Mouse (Mus musculus) liver, postnatal 0 days (tissue): ENCODE results near the gene Uvssa.

Experiments used
- CTCF ChIP-seq: sonication (generic); IDR thresholded peaks from 2 replicates; pipeline ENCODE4 v1.5.1; 2016; ENCODE audit warnings: antibody characterized with exemption, low read depth
- EP300 ChIP-seq: IDR thresholded peaks from 2 replicates; pipeline ENCODE4 v1.6.1; 2016; ENCODE audit warnings: antibody characterized with exemption, low read depth, mild to moderate bottlenecking

GRCm38 (mm10) chr5:33342821-33343220 lies 35.5 kb upstream of the Uvssa start:
- no peak for TF ChIP-seq EP300
- TF ChIP-seq CTCF = no peak
